Mouse (Mus musculus): Measurements from ENCODE around the gene Gm815. TPM values are rescaled to one million over a fixed set of nuclear protein-coding genes. Genes with fewer than 3 reads are reported as not detected.

Gm815 gene
- not detected for polyA plus RNA-seq (2012; fragmentation: generic; extraction: Trizol)

DNA sequence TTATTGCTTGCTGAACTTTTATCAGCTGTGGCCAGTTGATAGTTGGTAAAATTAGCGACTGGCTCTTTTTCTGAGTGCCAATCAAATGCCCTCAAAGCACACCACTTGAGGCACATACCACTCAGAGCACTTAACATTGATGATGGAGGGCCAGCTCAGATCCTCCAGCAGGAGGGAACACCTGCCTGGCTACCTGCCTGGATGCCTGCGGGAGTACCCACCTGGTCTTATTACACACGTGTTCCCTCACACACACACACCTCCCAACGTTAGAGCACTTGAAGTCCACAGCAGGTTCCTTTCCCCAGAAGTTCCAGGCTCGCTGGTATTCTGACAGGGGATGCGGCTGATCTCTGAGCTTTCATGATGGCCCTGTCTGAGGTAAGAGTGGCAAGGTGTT is at the start of gene Gm815:
Gene Gm815, plus strand, starts transcription at position 266 of the 400 bp plus-strand sequence.
- Histone ChIP-seq H3K4me2 (ENCODE audit: low read depth) (no peak within 1 kb of the TSS), H3K36me3 (ENCODE audit: control insufficient read depth, insufficient read depth) (no peaks in the 10 kb centered on the region), H3ac (ENCODE audit: control insufficient read depth, insufficient read length) (no peak within 1 kb of the TSS), H3K79me2 (ENCODE audit: control insufficient read depth, insufficient read depth) (no peaks in the 10 kb centered on the region), H3K27me3 (ENCODE audit: control insufficient read depth, insufficient read depth, insufficient read length) (no peaks in the 10 kb centered on the region), H3K4me3 (no peak within 1 kb of the TSS)
- TF ChIP-seq MAX (IDR thresholded peaks at IDR 0.05; ENCODE audit: low read depth) (no peak), USF1 (IDR thresholded peaks at IDR 0.05; ENCODE audit: low read depth) (no peak), TCF3 (IDR thresholded peaks at IDR 0.05; ENCODE audit: insufficient read length, low read depth) (no peak), MYOD1 (IDR thresholded peaks at IDR 0.05; ENCODE audit: control insufficient read depth in 1 of 3, insufficient read length in 2 of 3, low read depth in 2 of 3) (no peak), TCF12 (IDR thresholded peaks at IDR 0.05; ENCODE audit: insufficient read depth, poor library complexity, severe bottlenecking) (no peak), POLR2AphosphoS2 (IDR thresholded peaks at IDR 0.05; ENCODE audit: insufficient read length, low read depth) (no peak), MYOG (IDR thresholded peaks at IDR 0.05; ENCODE audit: control insufficient read depth in 1 of 3, insufficient read depth in 1 of 3, insufficient read length in 2 of 3, low read depth in 2 of 3) (no peak), E2F4 (IDR thresholded peaks at IDR 0.05; ENCODE audit: insufficient read depth) (no peak), POLR2A (IDR thresholded peaks at IDR 0.05; ENCODE audit: insufficient read length, low read depth) (no peak), CEBPB (IDR thresholded peaks at IDR 0.05; ENCODE audit: insufficient read depth, poor library complexity, severe bottlenecking) (no peak), REST (IDR thresholded peaks at IDR 0.05; ENCODE audit: insufficient read depth, insufficient read length) (no peak), SRF (IDR thresholded peaks at IDR 0.05; ENCODE audit: control insufficient read depth, insufficient read length, low read depth) (no peak)

DNA sequence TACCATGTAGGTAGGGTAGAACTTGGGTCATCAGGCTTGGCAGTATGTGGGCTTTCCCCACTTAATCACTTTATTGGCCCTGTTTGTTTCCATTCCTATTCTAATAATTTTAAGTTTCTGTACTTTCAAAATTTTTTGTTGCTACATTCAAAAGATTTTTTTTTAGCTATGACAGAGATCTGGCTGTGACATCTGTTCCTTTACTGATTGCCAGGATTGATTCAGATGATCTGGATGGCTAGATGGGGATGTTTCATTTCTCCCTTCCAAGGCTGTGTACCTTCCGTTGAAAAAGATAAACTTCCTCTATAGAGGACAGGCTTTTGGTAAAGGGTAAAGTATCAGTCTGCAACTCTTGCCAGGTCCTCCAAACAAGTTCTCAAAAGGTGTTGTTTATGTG is 48.1 kb upstream of the Gm815 start:
- no peaks in the 10 kb centered on the region for H3K27me3 ChIP-seq (ENCODE audit: control insufficient read depth, insufficient read depth, insufficient read length)
- no peak overlapping the region for H3K4me2 ChIP-seq (ENCODE audit: low read depth)
- TF ChIP-seq POLR2AphosphoS2 (IDR thresholded peaks at IDR 0.05; ENCODE audit: insufficient read length, low read depth) (no peak), E2F4 (IDR thresholded peaks at IDR 0.05; ENCODE audit: insufficient read depth) (no peak), MAX (IDR thresholded peaks at IDR 0.05; ENCODE audit: low read depth) (no peak), REST (IDR thresholded peaks at IDR 0.05; ENCODE audit: insufficient read depth, insufficient read length) (no peak), MYOD1 (IDR thresholded peaks at IDR 0.05; ENCODE audit: control insufficient read depth in 1 of 3, insufficient read length in 2 of 3, low read depth in 2 of 3) (no peak), CEBPB (IDR thresholded peaks at IDR 0.05; ENCODE audit: insufficient read depth, poor library complexity, severe bottlenecking) (no peak), USF1 (IDR thresholded peaks at IDR 0.05; ENCODE audit: low read depth) (no peak), TCF12 (IDR thresholded peaks at IDR 0.05; ENCODE audit: insufficient read depth, poor library complexity, severe bottlenecking) (no peak)
- no peak overlapping the region for H3K4me3 ChIP-seq
- no peaks in the 10 kb centered on the region for H3K79me2 ChIP-seq (ENCODE audit: control insufficient read depth, insufficient read depth)
- no peaks in the 10 kb centered on the region for H3K36me3 ChIP-seq (ENCODE audit: control insufficient read depth, insufficient read depth)
- no peak overlapping the region for H3ac ChIP-seq (ENCODE audit: control insufficient read depth, insufficient read length)

DNA sequence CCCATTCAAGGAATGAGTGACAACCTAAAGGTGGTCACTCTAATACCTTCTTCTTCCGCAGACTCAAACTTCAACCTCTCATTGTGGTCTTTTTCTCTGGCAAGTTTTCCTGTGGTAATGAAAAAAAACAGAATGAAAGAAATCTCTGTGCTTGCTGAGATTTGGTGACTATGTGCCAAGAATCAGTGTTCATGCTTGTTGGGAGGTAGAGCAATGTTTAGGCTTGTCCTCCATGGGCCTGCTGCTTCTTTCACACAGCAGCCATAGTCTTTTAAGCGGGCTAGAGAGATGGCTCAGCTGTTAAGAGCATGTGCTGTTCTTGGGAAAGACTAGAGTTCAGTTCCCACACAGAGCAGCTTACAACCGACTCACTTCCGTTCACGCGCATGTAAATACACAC is 41.8 kb upstream of the Gm815 start:
- no peak overlapping the region for H3K4me3 ChIP-seq
- no peaks in the 10 kb centered on the region for H3K36me3 ChIP-seq (ENCODE audit: control insufficient read depth, insufficient read depth)
- H3K4me2 ChIP-seq (ENCODE audit: low read depth) = no peak overlapping the region
- TF ChIP-seq SRF (IDR thresholded peaks at IDR 0.05; ENCODE audit: control insufficient read depth, insufficient read length, low read depth) (no peak), MYOG (IDR thresholded peaks at IDR 0.05; ENCODE audit: control insufficient read depth in 1 of 3, insufficient read depth in 1 of 3, insufficient read length in 2 of 3, low read depth in 2 of 3) (no peak), E2F4 (IDR thresholded peaks at IDR 0.05; ENCODE audit: insufficient read depth) (no peak), USF1 (IDR thresholded peaks at IDR 0.05; ENCODE audit: low read depth) (no peak), MYOD1 (IDR thresholded peaks at IDR 0.05; ENCODE audit: control insufficient read depth in 1 of 3, insufficient read length in 2 of 3, low read depth in 2 of 3) (no peak), TCF12 (IDR thresholded peaks at IDR 0.05; ENCODE audit: insufficient read depth, poor library complexity, severe bottlenecking) (no peak), POLR2AphosphoS2 (IDR thresholded peaks at IDR 0.05; ENCODE audit: insufficient read length, low read depth) (no peak), CEBPB (IDR thresholded peaks at IDR 0.05; ENCODE audit: insufficient read depth, poor library complexity, severe bottlenecking) (no peak), REST (IDR thresholded peaks at IDR 0.05; ENCODE audit: insufficient read depth, insufficient read length) (no peak), POLR2A (IDR thresholded peaks at IDR 0.05; ENCODE audit: insufficient read length, low read depth) (no peak), MAX (IDR thresholded peaks at IDR 0.05; ENCODE audit: low read depth) (no peak)
- no peaks in the 10 kb centered on the region for H3K27me3 ChIP-seq (ENCODE audit: control insufficient read depth, insufficient read depth, insufficient read length)
- no peak overlapping the region for H3ac ChIP-seq (ENCODE audit: control insufficient read depth, insufficient read length)
- H3K79me2 ChIP-seq (ENCODE audit: control insufficient read depth, insufficient read depth) = no peaks in the 10 kb centered on the region

DNA sequence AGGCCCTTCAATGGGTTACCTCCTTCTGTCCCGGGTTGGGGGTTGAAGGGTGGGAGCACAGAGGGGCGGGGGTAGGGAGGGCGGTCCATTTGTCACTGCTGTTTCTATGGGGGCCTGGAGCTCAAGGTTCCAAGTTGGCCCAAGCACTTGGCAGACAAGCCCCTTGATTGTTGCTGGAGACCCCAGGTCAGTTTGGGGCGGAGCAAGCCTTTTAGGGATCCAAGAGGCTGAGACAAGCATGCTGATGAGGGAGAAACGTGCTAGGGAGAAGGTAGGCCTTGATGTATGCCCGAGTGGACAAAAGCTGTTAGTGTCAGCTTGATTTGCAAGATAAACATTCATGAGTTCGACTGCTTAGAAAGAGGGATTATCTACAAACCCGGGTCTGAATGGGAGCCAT is 40.9 kb upstream of the Gm815 start:
- H3K27me3 ChIP-seq (ENCODE audit: control insufficient read depth, insufficient read depth, insufficient read length) = no peaks in the 10 kb centered on the region
- no peaks in the 10 kb centered on the region for H3K36me3 ChIP-seq (ENCODE audit: control insufficient read depth, insufficient read depth)
- no peak for TF ChIP-seq TCF3 (IDR thresholded peaks at IDR 0.05; ENCODE audit: insufficient read length, low read depth)
- no peak for TF ChIP-seq MAX (IDR thresholded peaks at IDR 0.05; ENCODE audit: low read depth)
- TF ChIP-seq CEBPB (IDR thresholded peaks at IDR 0.05; ENCODE audit: insufficient read depth, poor library complexity, severe bottlenecking) = no peak
- no peak for TF ChIP-seq POLR2A (IDR thresholded peaks at IDR 0.05; ENCODE audit: insufficient read length, low read depth)
- no peak for TF ChIP-seq REST (IDR thresholded peaks at IDR 0.05; ENCODE audit: insufficient read depth, insufficient read length)
- no peak for TF ChIP-seq USF1 (IDR thresholded peaks at IDR 0.05; ENCODE audit: low read depth)
- TF ChIP-seq POLR2AphosphoS2 (IDR thresholded peaks at IDR 0.05; ENCODE audit: insufficient read length, low read depth) = no peak
- TF ChIP-seq E2F4 (IDR thresholded peaks at IDR 0.05; ENCODE audit: insufficient read depth) = no peak
- TF ChIP-seq SRF (IDR thresholded peaks at IDR 0.05; ENCODE audit: control insufficient read depth, insufficient read length, low read depth) = no peak
- no peak for TF ChIP-seq MYOG (IDR thresholded peaks at IDR 0.05; ENCODE audit: control insufficient read depth in 1 of 3, insufficient read depth in 1 of 3, insufficient read length in 2 of 3, low read depth in 2 of 3)
- no peak for TF ChIP-seq MYOD1 (IDR thresholded peaks at IDR 0.05; ENCODE audit: control insufficient read depth in 1 of 3, insufficient read length in 2 of 3, low read depth in 2 of 3)
- no peak for TF ChIP-seq TCF12 (IDR thresholded peaks at IDR 0.05; ENCODE audit: insufficient read depth, poor library complexity, severe bottlenecking)
- H3K4me3 ChIP-seq = peak overlapping the region; percentile 32
- no peaks in the 10 kb centered on the region for H3K79me2 ChIP-seq (ENCODE audit: control insufficient read depth, insufficient read depth)
- peak overlapping the region; percentile 53 for H3K4me2 ChIP-seq (ENCODE audit: low read depth)
- H3ac ChIP-seq (ENCODE audit: control insufficient read depth, insufficient read length) = no peak overlapping the region
